Comparison of ENCODE assay signal across 8 mouse cellular contexts in genomic region chr3:95015337-95015872, GRCm38 (mm10). TPM values are rescaled to one million over a fixed set of nuclear protein-coding genes. Genes with fewer than 3 reads are reported as not detected.
DNase-seq lines count a peak whose midpoint lies in the region; ATAC-seq and TF ChIP-seq lines count a peak whose summit lies in the region.

TSS of gene Zfp687 (minus strand) at chr3:95015448.

- peak within 1 kb of the TSS; percentile 89 for H3K4me3 ChIP-seq in forebrain, embryonic 10.5 days
- peak within 1 kb of the TSS; percentile 95 for H3K4me3 ChIP-seq in heart, embryonic 15.5 days
- peak within 1 kb of the TSS; percentile 74 to 84 for H3K4me3 ChIP-seq in liver, embryonic 14.5 days (ENCODE audit: insufficient read depth in 1 of 2, low read depth in 2 of 2, low read length in 2 of 2)
- H3K4me3 ChIP-seq in neural tube, embryonic 11.5 days (ENCODE audit: low read depth, low read length): peak within 1 kb of the TSS; percentile 92
- peak within 1 kb of the TSS; percentile 82 for H3K4me3 ChIP-seq in stomach, postnatal 0 days (ENCODE audit: low read depth, low read length)

- ATAC-seq in heart, embryonic 15.5 days (replicated peaks; ENCODE audit: insufficient number of reproducible peaks, insufficient read depth, low FRiP score, low read depth): peak; percentile 99
- ATAC-seq in liver, embryonic 14.5 days (ENCODE audit: insufficient read depth): peak; percentile 96
- peak; percentile 99 for ATAC-seq in neural tube, embryonic 11.5 days (ENCODE audit: insufficient read depth, low FRiP score, low TSS enrichment)
- ATAC-seq in stomach, postnatal 0 days (ENCODE audit: low FRiP score, low TSS enrichment): peak; percentile 99

- no peak for TF ChIP-seq CTCF in liver, embryonic 14.5 days (IDR thresholded peaks at IDR 0.05; ENCODE audit: low read depth)
- no peak for TF ChIP-seq CTCF in stomach, postnatal 0 days (IDR thresholded peaks at IDR 0.05; ENCODE audit: low read depth)

- WGBS in forebrain, embryonic 10.5 days: under 1% methylated on average over 33 of the region's 37 CpGs
- 0% methylated on average over 37 of the region's 37 CpGs for WGBS in heart, embryonic 15.5 days
- under 1% methylated on average over 24 of the region's 37 CpGs for WGBS in liver, embryonic 14.5 days (ENCODE audit: insufficient replicate concordance)
- WGBS in neural tube, embryonic 11.5 days: under 1% methylated on average over 26 of the region's 37 CpGs
- under 1% methylated on average over 33 of the region's 37 CpGs for WGBS in stomach, postnatal 0 days

- no peaks in the 10 kb centered on the region for H3K9me3 ChIP-seq in forebrain, embryonic 10.5 days
- H3K9me3 ChIP-seq in heart, embryonic 15.5 days (replicated peaks): no peaks in the 10 kb centered on the region
- H3K9me3 ChIP-seq in liver, embryonic 14.5 days (ENCODE audit: control insufficient read depth, low read length): no peaks in the 10 kb centered on the region
- H3K9me3 ChIP-seq in neural tube, embryonic 11.5 days (ENCODE audit: control insufficient read depth, low read length): no peaks in the 10 kb centered on the region
- no peaks in the 10 kb centered on the region for H3K9me3 ChIP-seq in stomach, postnatal 0 days (ENCODE audit: control insufficient read depth, low read length)

- peak; percentile 98 to 99 for DNase-seq in CD8-positive naive resting alpha-beta T cell, adult 2 months (ENCODE audit: low read depth in 2 of 2, low spot score in 2 of 2)
- DNase-seq in c-Kit-positive CD71-negative TER-119-negative erythroid progenitor cells, embryonic 14.5 days (ENCODE audit: low read depth): peak; percentile 100
- peak; percentile 98 for DNase-seq in forebrain, embryonic 10.5 days (ENCODE audit: extremely low spot score, low spot score)
- peak; percentile 99 to 100 for DNase-seq in kidney, postnatal 25 days
- DNase-seq in liver, embryonic 14.5 days (ENCODE audit: low read depth in 3 of 3, low spot score in 3 of 3): peak; percentile 99 to 100 (median 100)
- DNase-seq in neural tube, embryonic 11.5 days (ENCODE audit: low spot score): peak; percentile 98
- DNase-seq in stomach, postnatal 0 days (ENCODE audit: low spot score): peak; percentile 97

- H3K27ac ChIP-seq in forebrain, embryonic 10.5 days: peak within 1 kb of the TSS; percentile 95
- peak within 1 kb of the TSS; percentile 98 for H3K27ac ChIP-seq in heart, embryonic 15.5 days
- peak within 1 kb of the TSS; percentile 96 for H3K27ac ChIP-seq in liver, embryonic 14.5 days
- H3K27ac ChIP-seq in neural tube, embryonic 11.5 days (ENCODE audit: low read depth, low read length): peak within 1 kb of the TSS; percentile 85
- peak within 1 kb of the TSS; percentile 98 for H3K27ac ChIP-seq in stomach, postnatal 0 days (replicated peaks)

- H3K4me2 ChIP-seq in heart, embryonic 15.5 days: peak within 1 kb of the TSS; percentile 91
- H3K4me2 ChIP-seq in liver, embryonic 14.5 days (ENCODE audit: low read depth): peak within 1 kb of the TSS; percentile 99
- peak within 1 kb of the TSS; percentile 95 for H3K4me2 ChIP-seq in neural tube, embryonic 11.5 days (ENCODE audit: low read depth)
- H3K4me2 ChIP-seq in stomach, postnatal 0 days (replicated peaks; ENCODE audit: low read depth): peak within 1 kb of the TSS; percentile 90

- peaks cover 34% of the 10 kb centered on the region for H3K4me1 ChIP-seq in forebrain, embryonic 10.5 days
- peaks cover 23% of the 10 kb centered on the region for H3K4me1 ChIP-seq in heart, embryonic 15.5 days (replicated peaks)
- peaks cover 10 to 11% of the 10 kb centered on the region in 2 experiments for H3K4me1 ChIP-seq in liver, embryonic 14.5 days (replicated peaks; ENCODE audit: control insufficient read depth in 2 of 2, insufficient read depth in 2 of 2, low read length in 1 of 2)
- H3K4me1 ChIP-seq in neural tube, embryonic 11.5 days (ENCODE audit: control insufficient read depth, insufficient read depth, low read length): peaks cover 14% of the 10 kb centered on the region
- peaks cover 2% of the 10 kb centered on the region; the same call in 1 of the 2 replicates for H3K4me1 ChIP-seq in stomach, postnatal 0 days (replicated peaks; ENCODE audit: control insufficient read depth, insufficient read depth)

- peaks cover 33% of the 10 kb centered on the region for H3K36me3 ChIP-seq in forebrain, embryonic 10.5 days (replicated peaks)
- peaks cover 23% of the 10 kb centered on the region for H3K36me3 ChIP-seq in heart, embryonic 15.5 days
- H3K36me3 ChIP-seq in liver, embryonic 14.5 days (replicated peaks; ENCODE audit: control insufficient read depth, insufficient read depth, low read depth): peaks cover 16% of the 10 kb centered on the region
- H3K36me3 ChIP-seq in neural tube, embryonic 11.5 days (ENCODE audit: control insufficient read depth, insufficient read depth, low read length): peaks cover 10% of the 10 kb centered on the region
- peaks cover 12% of the 10 kb centered on the region for H3K36me3 ChIP-seq in stomach, postnatal 0 days (ENCODE audit: control insufficient read depth, insufficient read depth, low read length)

- H3K9ac ChIP-seq in heart, embryonic 15.5 days: peak within 1 kb of the TSS; percentile 80
- peak within 1 kb of the TSS; percentile 83 for H3K9ac ChIP-seq in liver, embryonic 14.5 days (replicated peaks)
- peak within 1 kb of the TSS; percentile 84 for H3K9ac ChIP-seq in neural tube, embryonic 11.5 days (ENCODE audit: low read length)
- peak within 1 kb of the TSS; percentile 88 for H3K9ac ChIP-seq in stomach, postnatal 0 days (ENCODE audit: low read length)

- no peaks in the 10 kb centered on the region for H3K27me3 ChIP-seq in forebrain, embryonic 10.5 days (ENCODE audit: poor library complexity, severe bottlenecking)
- no peaks in the 10 kb centered on the region for H3K27me3 ChIP-seq in heart, embryonic 15.5 days
- no peaks in the 10 kb centered on the region for H3K27me3 ChIP-seq in liver, embryonic 14.5 days (ENCODE audit: control insufficient read depth, insufficient read depth, low read length)
- no peaks in the 10 kb centered on the region for H3K27me3 ChIP-seq in neural tube, embryonic 11.5 days (ENCODE audit: control insufficient read depth, insufficient read depth, low read length)
- no peaks in the 10 kb centered on the region for H3K27me3 ChIP-seq in stomach, postnatal 0 days (ENCODE audit: control insufficient read depth, insufficient read depth, low read length)

- no peak; the same call in 1 of the 2 replicates for TF ChIP-seq EP300 in liver, embryonic 14.5 days (IDR thresholded peaks at IDR 0.05; ENCODE audit: low read depth)
- peak; percentile 84 for TF ChIP-seq EP300 in stomach, postnatal 0 days (optimal IDR thresholded peaks at IDR 0.05)

RNA-seq across cellular contexts. Expression of gene Zfp687, which starts in this region (rescaled TPM):
- 42.1 and 44.3 TPM in 2 replicates for polyA plus RNA-seq in forebrain, embryonic 10.5 days (2016; fragmentation: Nextera tagmentation; extraction: Ambion mirVana)
- polyA plus RNA-seq in heart, embryonic 15.5 days (2015; fragmentation: Nextera tagmentation; extraction: Ambion mirVana): 12.3 and 18.3 TPM in 2 replicates
- 5.8 and 6.6 TPM in 2 replicates for polyA plus RNA-seq in liver, embryonic 14.5 days (2012; rRNA removed)
- 4.4 and 5.9 TPM in 2 replicates for polyA plus RNA-seq in liver, embryonic 14.5 days (2014; fragmentation: Nextera tagmentation; extraction: Ambion mirVana)
- 27.6 and 32.8 TPM in 2 replicates for polyA plus RNA-seq in neural tube, embryonic 11.5 days (2014; fragmentation: Nextera tagmentation; extraction: Ambion mirVana)
- 8.2 and 10.0 TPM in 2 replicates for polyA plus RNA-seq in stomach, postnatal 0 days (2015; fragmentation: Nextera tagmentation; extraction: Ambion mirVana)

Comparison
In these comparisons a context has a peak if more than half of its experiments do, and no peak if none do; other contexts are left out.
1. Peak in every context shown above with its lines: DNase-seq, ATAC-seq, H3K4me3 ChIP-seq and H3K27ac ChIP-seq.